Mouse (Mus musculus) liver, embryonic 14.5 days (tissue): ENCODE data around the gene Asphd2.

ENCODE experiments used
- CTCF ChIP-seq: IDR thresholded peaks from 2 replicates; pipeline ENCODE4 v1.5.1; 2016; ENCODE audit warnings: antibody characterized with exemption, low read depth, control low read depth
- EP300 ChIP-seq: IDR thresholded peaks from 2 replicates; pipeline ENCODE4 v1.6.1; 2016; ENCODE audit warnings: antibody characterized with exemption, low read depth

DNA sequence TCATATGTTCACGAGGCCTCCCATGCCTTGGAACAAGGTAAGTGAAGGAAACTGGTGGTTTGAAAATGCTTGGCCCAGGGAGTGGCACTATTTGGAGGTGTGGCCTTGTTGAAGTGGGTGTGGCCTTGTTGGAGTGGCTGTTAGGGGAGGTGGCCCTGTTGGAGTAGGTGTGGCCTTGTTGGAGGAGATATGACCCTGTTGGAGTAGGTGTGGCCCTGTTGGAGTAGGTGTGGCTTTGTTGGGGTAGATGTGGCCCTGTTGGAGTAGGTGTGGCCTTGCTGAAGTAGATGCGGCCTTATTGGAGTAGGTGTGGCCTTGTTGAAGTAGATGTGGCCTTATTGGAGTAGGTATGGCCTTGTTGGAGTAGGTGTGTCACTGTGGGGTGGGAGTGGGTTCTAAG, 8.7 kb downstream of the Asphd2 start:
- TF ChIP-seq CTCF, result no peak
- no peak for TF ChIP-seq EP300
